Mouse (Mus musculus) cortical plate, adult 2 months (tissue): ENCODE measurements at regions not wholly inside any gene's neighbourhood (a gene's known extent, or its start where the extent isn't known, plus 50 kb on each side); places are given as distances from the start of the nearest gene placed in this dataset.

Source experiments
- CTCF ChIP-seq: fragments of 200-500 bp; IDR thresholded peaks from 2 replicates; pipeline ENCODE4 v1.5.1; 2011; ENCODE audit warnings: mild to moderate bottlenecking, control low read depth, low read length; ENCODE audit not compliant: insufficient read depth; ENCODE audit errors: extremely low read depth
- POLR2A ChIP-seq: fragments of 200-500 bp; IDR thresholded peaks from 2 replicates; pipeline ENCODE4 v1.6.1; 2011; ENCODE audit warnings: mild to moderate bottlenecking, low read length, control low read depth; ENCODE audit not compliant: insufficient read depth; ENCODE audit errors: extremely low read depth

DNA sequence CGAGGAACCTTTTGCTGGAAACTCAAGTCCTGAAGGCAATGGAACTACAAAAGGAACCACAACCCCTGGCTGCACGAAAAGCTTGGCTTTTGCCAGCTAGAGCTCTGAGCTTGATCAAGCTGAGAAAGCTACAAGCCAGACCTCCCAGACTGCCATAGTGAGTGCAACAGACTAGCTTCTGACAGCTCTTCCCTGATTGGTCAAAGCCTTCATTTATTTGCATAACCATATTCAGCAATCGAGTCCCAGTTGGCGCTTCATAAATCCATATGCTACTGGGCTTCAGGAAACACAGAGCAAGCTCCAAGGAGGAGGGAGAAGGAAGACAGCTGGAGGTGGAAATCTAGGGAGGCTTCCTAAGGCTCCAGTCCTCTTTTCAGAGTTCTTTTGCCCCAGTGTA is 181.4 kb upstream of the Cldn34b3 start:
- TF ChIP-seq POLR2A (no peak), CTCF (no peak)
